Mouse (Mus musculus) liver, adult 2 months (tissue): ENCODE data around the gene Arfgef3.

Experiments used
- CTCF ChIP-seq: fragments of 200-500 bp; IDR thresholded peaks from 2 replicates; pipeline ENCODE4 v1.5.1; 2011; ENCODE audit warnings: low read depth, low read length, control low read depth
- POLR2A ChIP-seq: fragments of 200-500 bp; IDR thresholded peaks from 2 replicates; pipeline ENCODE4 v1.6.1; 2011; ENCODE audit warnings: low read length, control low read depth; ENCODE audit not compliant: insufficient read depth; ENCODE audit errors: extremely low read depth

DNA sequence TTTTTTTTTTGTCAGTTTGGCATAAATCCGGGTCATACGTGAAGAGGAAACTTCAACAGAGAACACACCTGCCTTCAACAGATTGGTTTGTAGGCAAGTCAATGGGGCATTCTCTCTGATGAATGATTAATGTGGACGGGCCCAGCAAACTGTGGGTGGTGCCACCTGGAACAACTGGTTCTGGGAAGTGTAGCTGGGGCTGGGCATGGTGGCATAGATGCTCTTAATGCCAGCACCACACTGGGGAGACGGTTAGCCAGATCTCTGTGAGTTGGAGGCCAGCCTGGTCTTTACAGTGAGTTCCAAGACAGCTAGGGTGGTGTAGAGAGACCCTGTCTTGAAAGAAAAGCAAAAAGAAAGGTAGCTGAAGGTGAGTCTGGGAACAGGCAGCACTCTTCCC lies 196.4 kb downstream of the Arfgef3 start:
- TF ChIP-seq CTCF (no peak), POLR2A (no peak)
